Mouse (Mus musculus): ENCODE results near the gene Casc1. TPM values are rescaled to one million over a fixed set of nuclear protein-coding genes. Genes with fewer than 3 reads are reported as not detected.
A peak's percentile ranks its signal among the peaks of the same experiment; 100 is the strongest.
"Not testable (repeated sequence)": the region's sequence is repeated elsewhere in the genome, so short reads cannot be mapped to it uniquely, and the experiment has no call there.

Gene Casc1
- polyA plus RNA-seq, 1 experiment: 0.50 TPM

- Histone ChIP-seq H3K36me3 (ENCODE audit: control insufficient read depth, insufficient read depth, low read length) (no peaks in the 10 kb centered on the region), H3K27me3 (replicated peaks; ENCODE audit: control insufficient read depth, insufficient read depth, low read length) (no peaks in the 10 kb centered on the region), H3K4me1 (ENCODE audit: control insufficient read depth, insufficient read depth, low read length) (no peaks in the 10 kb centered on the region), H3K4me3 (ENCODE audit: insufficient read depth, low read depth, low read length) (no peak overlapping the region), H3K27ac (ENCODE audit: insufficient read depth, low read depth, low read length) (no peak overlapping the region)
- TF ChIP-seq CTCF (conservative IDR thresholded peaks at IDR 0.05; ENCODE audit: insufficient read depth, insufficient read length, low read depth, low read length) (no peak), POLR2A (IDR thresholded peaks at IDR 0.05; ENCODE audit: low read depth, low read length) (no peak)
- WGBS: 68% methylated on average over 11 of the region's 11 CpGs
- DNase-seq: no peak
Measured at GRCm38 (mm10) chr6:145139776-145140475, 70.9 kb downstream of the Casc1 start.

GRCm38 (mm10) chr6:145139236-145139635 is 71.6 kb downstream of the Casc1 start:
- Histone ChIP-seq H3K4me1 (ENCODE audit: control insufficient read depth, insufficient read depth, low read length) (no peaks in the 10 kb centered on the region), H3K4me3 (ENCODE audit: insufficient read depth, low read depth, low read length) (no peak overlapping the region), H3K27ac (ENCODE audit: insufficient read depth, low read depth, low read length) (no peak overlapping the region), H3K27me3 (replicated peaks; ENCODE audit: control insufficient read depth, insufficient read depth, low read length) (no peaks in the 10 kb centered on the region), H3K36me3 (ENCODE audit: control insufficient read depth, insufficient read depth, low read length) (no peaks in the 10 kb centered on the region)
- DNase-seq: no peak
- WGBS: 91% methylated on average over 13 of the region's 13 CpGs
- TF ChIP-seq CTCF (conservative IDR thresholded peaks at IDR 0.05; ENCODE audit: insufficient read depth, insufficient read length, low read depth, low read length) (no peak), POLR2A (IDR thresholded peaks at IDR 0.05; ENCODE audit: low read depth, low read length) (no peak)

DNA sequence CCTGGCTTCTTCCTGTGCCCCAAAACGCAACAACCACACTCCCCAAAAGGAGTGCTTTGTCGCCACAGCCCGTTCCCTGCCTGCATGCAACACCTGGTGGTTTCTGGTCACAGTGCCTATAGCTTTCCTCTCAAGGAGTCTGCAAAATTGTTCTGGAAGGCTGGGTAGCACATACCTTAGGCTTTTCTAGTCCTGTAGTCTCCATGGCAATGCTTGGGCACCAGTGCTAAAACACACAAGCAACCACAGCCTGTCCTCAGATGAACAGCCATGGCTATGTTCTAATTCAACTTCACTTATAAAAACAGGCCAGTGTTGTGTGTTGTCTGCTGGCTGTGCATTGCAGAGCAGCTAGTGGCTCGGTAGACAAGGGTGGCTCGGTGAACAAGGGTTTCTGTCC is 74.0 kb downstream of the Casc1 start:
- no peak overlapping the region for H3K4me3 ChIP-seq (ENCODE audit: insufficient read depth, low read depth, low read length)
- no peak for DNase-seq
- H3K36me3 ChIP-seq (ENCODE audit: control insufficient read depth, insufficient read depth, low read length): no peaks in the 10 kb centered on the region
- no peaks in the 10 kb centered on the region for H3K27me3 ChIP-seq (replicated peaks; ENCODE audit: control insufficient read depth, insufficient read depth, low read length)
- H3K4me1 ChIP-seq (ENCODE audit: control insufficient read depth, insufficient read depth, low read length): no peaks in the 10 kb centered on the region
- 91% methylated on average over 5 of the region's 5 CpGs for WGBS
- TF ChIP-seq POLR2A (IDR thresholded peaks at IDR 0.05; ENCODE audit: low read depth, low read length) (no peak), CTCF (conservative IDR thresholded peaks at IDR 0.05; ENCODE audit: insufficient read depth, insufficient read length, low read depth, low read length) (no peak)
- no peak overlapping the region for H3K27ac ChIP-seq (ENCODE audit: insufficient read depth, low read depth, low read length)

GRCm38 (mm10) chr6:145135804-145136203 is 75.0 kb downstream of the Casc1 start:
- Histone ChIP-seq H3K27ac (ENCODE audit: insufficient read depth, low read depth, low read length) (no peak overlapping the region), H3K36me3 (ENCODE audit: control insufficient read depth, insufficient read depth, low read length) (no peaks in the 10 kb centered on the region), H3K4me3 (ENCODE audit: insufficient read depth, low read depth, low read length) (no peak overlapping the region), H3K4me1 (ENCODE audit: control insufficient read depth, insufficient read depth, low read length) (no peaks in the 10 kb centered on the region), H3K27me3 (replicated peaks; ENCODE audit: control insufficient read depth, insufficient read depth, low read length) (no peaks in the 10 kb centered on the region)
- peak; percentile 26 for DNase-seq
- 34% methylated on average over 9 of the region's 9 CpGs for WGBS
- TF ChIP-seq CTCF (conservative IDR thresholded peaks at IDR 0.05; ENCODE audit: insufficient read depth, insufficient read length, low read depth, low read length) (no peak), POLR2A (IDR thresholded peaks at IDR 0.05; ENCODE audit: low read depth, low read length) (no peak)

DNA sequence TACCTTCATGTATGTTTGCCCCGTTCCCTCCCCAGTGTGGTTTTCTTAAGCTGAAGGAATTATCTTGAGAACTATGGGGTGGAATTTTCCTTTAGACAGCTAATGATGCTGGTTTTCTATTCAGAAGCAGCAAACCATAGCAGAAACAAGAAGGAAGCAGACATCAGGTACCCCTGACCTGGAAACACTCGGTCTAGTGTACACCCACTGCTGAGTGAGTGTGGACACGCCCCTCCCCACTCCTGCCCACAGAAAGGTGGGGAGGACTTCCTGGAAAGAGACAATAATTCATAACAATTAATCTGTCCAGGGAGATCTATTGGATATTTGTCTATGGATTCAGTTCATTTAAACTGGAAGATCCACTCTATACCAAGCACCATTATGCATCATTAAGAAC is 75.5 kb downstream of the Casc1 start:
- Histone ChIP-seq H3K27me3 (replicated peaks; ENCODE audit: control insufficient read depth, insufficient read depth, low read length) (no peaks in the 10 kb centered on the region), H3K27ac (ENCODE audit: insufficient read depth, low read depth, low read length) (no peak overlapping the region), H3K4me3 (ENCODE audit: insufficient read depth, low read depth, low read length) (no peak overlapping the region), H3K36me3 (ENCODE audit: control insufficient read depth, insufficient read depth, low read length) (no peaks in the 10 kb centered on the region), H3K4me1 (ENCODE audit: control insufficient read depth, insufficient read depth, low read length) (no peaks in the 10 kb centered on the region)
- DNase-seq: no peak
- TF ChIP-seq CTCF (conservative IDR thresholded peaks at IDR 0.05; ENCODE audit: insufficient read depth, insufficient read length, low read depth, low read length) (no peak), POLR2A (IDR thresholded peaks at IDR 0.05; ENCODE audit: low read depth, low read length) (no peak)
- 52% methylated on average over 3 of the region's 3 CpGs for WGBS

DNA sequence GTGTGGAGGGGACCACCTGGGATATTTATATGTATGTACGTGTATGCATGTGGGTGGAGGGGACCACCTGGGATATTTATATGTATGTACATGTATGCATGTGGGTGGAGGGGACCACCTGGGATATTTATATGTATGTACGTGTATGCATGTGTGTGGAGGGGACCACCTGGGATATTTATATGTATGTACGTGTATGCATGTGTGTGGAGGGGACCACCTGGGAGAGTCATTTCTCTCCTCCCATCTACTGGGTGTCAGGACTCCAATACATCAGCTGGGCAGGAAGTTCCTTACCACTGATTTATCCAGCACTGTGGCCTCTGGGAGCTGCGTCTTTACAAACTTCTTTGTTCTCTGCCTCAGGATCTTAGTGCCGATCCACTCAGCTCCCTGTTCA is 77.8 kb downstream of the Casc1 start:
- not testable (repeated sequence) for H3K4me1 ChIP-seq (ENCODE audit: control insufficient read depth, insufficient read depth, low read length); DNase-seq; H3K27ac ChIP-seq (ENCODE audit: insufficient read depth, low read depth, low read length); H3K4me3 ChIP-seq (ENCODE audit: insufficient read depth, low read depth, low read length); H3K36me3 ChIP-seq (ENCODE audit: control insufficient read depth, insufficient read depth, low read length); H3K27me3 ChIP-seq (replicated peaks; ENCODE audit: control insufficient read depth, insufficient read depth, low read length)
- WGBS: 78% methylated on average over 5 of the region's 5 CpGs

DNA sequence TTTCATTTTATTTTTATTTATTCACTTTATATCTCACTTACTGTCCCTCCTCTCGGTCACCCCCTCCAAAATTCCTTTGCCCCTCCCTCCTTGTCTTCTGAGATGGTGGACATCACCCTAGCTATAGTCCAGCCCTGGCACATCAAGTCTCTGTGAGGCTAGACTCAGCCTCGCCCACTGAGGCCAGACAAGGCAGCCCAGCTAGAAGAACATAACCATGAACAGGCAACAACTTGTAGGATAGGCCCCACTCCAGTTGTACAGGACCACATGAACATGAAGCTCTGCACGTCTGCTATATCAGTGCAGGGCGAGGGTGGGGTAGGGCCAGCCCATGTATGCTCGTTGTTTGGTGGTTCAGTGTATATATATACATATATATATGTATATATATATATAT is 78.8 kb downstream of the Casc1 start:
- Histone ChIP-seq H3K4me1 (ENCODE audit: control insufficient read depth, insufficient read depth, low read length) (no peaks in the 10 kb centered on the region), H3K27me3 (replicated peaks; ENCODE audit: control insufficient read depth, insufficient read depth, low read length) (no peaks in the 10 kb centered on the region), H3K4me3 (ENCODE audit: insufficient read depth, low read depth, low read length) (no peak overlapping the region), H3K27ac (ENCODE audit: insufficient read depth, low read depth, low read length) (no peak overlapping the region), H3K36me3 (ENCODE audit: control insufficient read depth, insufficient read depth, low read length) (no peaks in the 10 kb centered on the region)
- DNase-seq: no peak
- TF ChIP-seq CTCF (conservative IDR thresholded peaks at IDR 0.05; ENCODE audit: insufficient read depth, insufficient read length, low read depth, low read length) (no peak), POLR2A (IDR thresholded peaks at IDR 0.05; ENCODE audit: low read depth, low read length) (no peak)
- 89% methylated on average over 5 of the region's 5 CpGs for WGBS
